Mouse (Mus musculus): Measurements from ENCODE around the gene Sync. TPM values are rescaled to one million over a fixed set of nuclear protein-coding genes. Genes with fewer than 3 reads are reported as not detected.

The Sync gene
- not detected for total RNA-seq (2023)

GRCm38 (mm10) chr4:129287472-129287981, at the start of gene Sync:
Gene Sync, plus strand, starts transcription at chr4:129287617.

GRCm38 (mm10) chr4:129261196-129261595, 26.2 kb upstream of the Sync start, which contains the start of gene C77080:
Gene C77080, minus strand, starts transcription at chr4:129261404.

GRCm38 (mm10) chr4:129335216-129336074, 48.0 kb downstream of the Sync start, which contains the start of the genes Rbbp4 and Zbtb8os:
Gene Rbbp4, minus strand, starts transcription at chr4:129335370.
Gene Zbtb8os, plus strand, starts transcription at chr4:129335695.

Other genes with a start within 250 kb of the Sync start
- 70.2 TPM for gene Rnf19b, start 229.3 kb upstream of the Sync start, total RNA-seq (2023)
- not detected for gene Tmem54, start 182.1 kb upstream of the Sync start, total RNA-seq (2023)
- not detected for gene Hpca, start 165.6 kb upstream of the Sync start, total RNA-seq (2023)
- not detected for gene Fndc5, start 150.6 kb upstream of the Sync start, total RNA-seq (2023)
- 33.4 TPM for gene S100pbp, start 97.9 kb upstream of the Sync start, total RNA-seq (2023)
- 74.1 TPM for gene Yars, start 97.9 kb upstream of the Sync start, total RNA-seq (2023)
- 0.65 TPM for gene C77080, start 26.2 kb upstream of the Sync start, total RNA-seq (2023)
- 132 TPM for gene Rbbp4, start 47.8 kb downstream of the Sync start, total RNA-seq (2023)
- 30.5 TPM for gene Zbtb8os, start 48.1 kb downstream of the Sync start, total RNA-seq (2023)
- gene Zbtb8a, start 90.5 kb downstream of the Sync start, total RNA-seq (2023) = 2.8 TPM
- not detected for gene Zbtb8b, start 153.2 kb downstream of the Sync start, total RNA-seq (2023)
- gene Bsdc1, start 174.0 kb downstream of the Sync start, total RNA-seq (2023) = 140 TPM
- gene Tssk3, start 203.4 kb downstream of the Sync start, total RNA-seq (2023) = not detected
- 1.9 TPM for gene Fam229a, start 203.6 kb downstream of the Sync start, total RNA-seq (2023)
- gene Marcksl1, start 226.0 kb downstream of the Sync start, total RNA-seq (2023) = 17.4 TPM